Mouse (Mus musculus) stomach, embryonic 16.5 days (tissue): ENCODE measurements at regions not wholly inside any gene's neighbourhood (a gene's known extent, or its start where the extent isn't known, plus 50 kb on each side); places are given as distances from the start of the nearest gene placed in this dataset.

Experiments
- ATAC-seq: fragments of 200-750 bp; cut with Nextera tagmentation; 2 replicates; pipeline ENCODE4 v1.8.0; 2017; ENCODE audit warnings: moderate number of reproducible peaks, moderate TSS enrichment; ENCODE audit not compliant: insufficient read depth, low FRiP score
- H3K27ac ChIP-seq: fragments of 300-500 bp; sonication (generic); 2 replicates; pipeline ENCODE4 v1.5.1; 2014; ENCODE audit warnings: low read length
- H3K27me3 ChIP-seq: fragments of 300-500 bp; sonication (generic); 2 replicates; pipeline ENCODE4 v1.6.1; 2014; ENCODE audit warnings: low read length, control low read depth, mixed read lengths; ENCODE audit not compliant: control insufficient read depth, insufficient read depth
- H3K36me3 ChIP-seq: fragments of 300-500 bp; sonication (generic); 2 replicates; pipeline ENCODE4 v1.6.1; 2014; ENCODE audit warnings: low read length; ENCODE audit not compliant: control insufficient read depth, insufficient read depth
- H3K4me1 ChIP-seq: fragments of 300-500 bp; sonication (generic); 2 replicates; pipeline ENCODE4 v1.6.1; 2014; ENCODE audit warnings: low read length, control low read depth, mixed read lengths; ENCODE audit not compliant: control insufficient read depth, insufficient read depth
- H3K4me2 ChIP-seq: fragments of 300-500 bp; sonication (generic); 2 replicates; pipeline ENCODE4 v1.6.1; 2014; ENCODE audit warnings: low read depth, low read length, mixed read lengths
- H3K4me3 ChIP-seq: fragments of 300-500 bp; sonication (generic); replicated peaks from 2 replicates; pipeline ENCODE4 v1.5.1; 2014; ENCODE audit warnings: mild to moderate bottlenecking, low read length
- H3K9ac ChIP-seq: fragments of 300-500 bp; sonication (generic); 2 replicates; pipeline ENCODE4 v1.6.1; 2014; ENCODE audit warnings: low read length
- H3K9me3 ChIP-seq: fragments of 300-500 bp; sonication (generic); replicated peaks from 2 replicates; pipeline ENCODE4 v1.6.1; 2016; ENCODE audit warnings: low read length, control low read depth; ENCODE audit not compliant: control insufficient read depth
- WGBS: fragments of 180-500 bp; shearing (Covaris S2); extraction: QIAGEN DNeasy Blood & Tissue Kit; methylation state at CpG from one replicate; pipeline ENCODE4 v1.1.7; 2014; 5-methylcytosine and 5-hydroxymethylcytosine counted together

- Histone ChIP-seq H3K9ac (no peak overlapping the region), H3K4me2 (no peak overlapping the region), H3K4me3 (no peak overlapping the region), H3K36me3 (no peaks in the 10 kb centered on the region), H3K27me3 (no peaks in the 10 kb centered on the region), H3K9me3 (no peaks in the 10 kb centered on the region; the same call in 1 of the 2 replicates), H3K27ac (peak overlapping the region; percentile 67), H3K4me1 (peaks cover 7% of the 10 kb centered on the region)
- WGBS, result 57% methylated on average over 22 of the region's 22 CpGs
- no peak for ATAC-seq
Measured at GRCm38 (mm10) chr5:148697631-148698368, 145.2 kb upstream of the Ubl3 start.

- 85% methylated on average over 7 of the region's 7 CpGs for WGBS
- Histone ChIP-seq H3K27ac (no peak overlapping the region), H3K27me3 (no peaks in the 10 kb centered on the region), H3K9me3 (no peaks in the 10 kb centered on the region; the same call in 1 of the 2 replicates), H3K4me3 (no peak overlapping the region), H3K4me2 (no peak overlapping the region), H3K36me3 (no peaks in the 10 kb centered on the region), H3K9ac (no peak overlapping the region), H3K4me1 (peaks cover 7% of the 10 kb centered on the region)
- no peak for ATAC-seq
Measured at GRCm38 (mm10) chr5:148694352-148694751, 141.8 kb upstream of the Ubl3 start.

- H3K4me1 ChIP-seq, result no peaks in the 10 kb centered on the region
- no peaks in the 10 kb centered on the region for H3K27me3 ChIP-seq
- H3K27ac ChIP-seq, result no peak overlapping the region
- no peaks in the 10 kb centered on the region for H3K36me3 ChIP-seq
- WGBS, result 77% methylated on average over 7 of the region's 7 CpGs
- no peak overlapping the region for H3K9ac ChIP-seq
- H3K9me3 ChIP-seq, result no peaks in the 10 kb centered on the region; the same call in 1 of the 2 replicates
- no peak overlapping the region for H3K4me3 ChIP-seq
- ATAC-seq, result no peak
- no peak overlapping the region for H3K4me2 ChIP-seq
Measured at GRCm38 (mm10) chr5:148691486-148691885, 138.9 kb upstream of the Ubl3 start.

- 60% methylated on average over 8 of the region's 8 CpGs for WGBS
- H3K36me3 ChIP-seq, result no peaks in the 10 kb centered on the region
- H3K4me3 ChIP-seq, result no peak overlapping the region
- no peaks in the 10 kb centered on the region; the same call in 1 of the 2 replicates for H3K9me3 ChIP-seq
- no peak for ATAC-seq
- H3K27ac ChIP-seq, result no peak overlapping the region
- H3K4me1 ChIP-seq, result no peaks in the 10 kb centered on the region
- no peak overlapping the region for H3K4me2 ChIP-seq
- no peaks in the 10 kb centered on the region for H3K27me3 ChIP-seq
- no peak overlapping the region for H3K9ac ChIP-seq
Measured at GRCm38 (mm10) chr5:148690823-148691197, 138.2 kb upstream of the Ubl3 start.

- H3K4me3 ChIP-seq, result no peak overlapping the region
- H3K36me3 ChIP-seq, result no peaks in the 10 kb centered on the region
- WGBS, result 56% methylated on average over 7 of the region's 7 CpGs
- 0 out of 2 replicates have a peak, but pooled peaks have one; percentile 35 for ATAC-seq
- no peak overlapping the region for H3K4me2 ChIP-seq
- no peak overlapping the region for H3K9ac ChIP-seq
- no peaks in the 10 kb centered on the region for H3K4me1 ChIP-seq
- no peaks in the 10 kb centered on the region for H3K9me3 ChIP-seq
- no peak overlapping the region for H3K27ac ChIP-seq
- no peaks in the 10 kb centered on the region for H3K27me3 ChIP-seq
Measured at GRCm38 (mm10) chr5:148690158-148690822, 137.7 kb upstream of the Ubl3 start.

- Histone ChIP-seq H3K4me2 (no peak overlapping the region), H3K27me3 (no peaks in the 10 kb centered on the region), H3K27ac (no peak overlapping the region), H3K36me3 (no peaks in the 10 kb centered on the region), H3K4me1 (no peaks in the 10 kb centered on the region; the same call in 1 of the 2 replicates), H3K9ac (no peak overlapping the region), H3K9me3 (no peaks in the 10 kb centered on the region), H3K4me3 (no peak overlapping the region)
- no peak for ATAC-seq
- 83% methylated on average over 9 of the region's 9 CpGs for WGBS
Measured at GRCm38 (mm10) chr5:148689297-148689696, 136.7 kb upstream of the Ubl3 start.

- H3K4me1 ChIP-seq, result no peaks in the 10 kb centered on the region; the same call in 1 of the 2 replicates
- H3K9me3 ChIP-seq, result no peaks in the 10 kb centered on the region
- H3K36me3 ChIP-seq, result no peaks in the 10 kb centered on the region
- no peak overlapping the region for H3K4me3 ChIP-seq
- no peaks in the 10 kb centered on the region for H3K27me3 ChIP-seq
- no peak overlapping the region for H3K27ac ChIP-seq
- H3K4me2 ChIP-seq, result no peak overlapping the region
- no peak for ATAC-seq
- H3K9ac ChIP-seq, result no peak overlapping the region
- WGBS, result 65% methylated on average over 8 of the region's 8 CpGs
Measured at GRCm38 (mm10) chr5:148688501-148688900, 135.9 kb upstream of the Ubl3 start.

GRCm38 (mm10) chr5:148687827-148688226 lies 135.2 kb upstream of the Ubl3 start:
- WGBS, result 55% methylated on average over 3 of the region's 3 CpGs
- Histone ChIP-seq H3K27me3 (no peaks in the 10 kb centered on the region), H3K9me3 (no peaks in the 10 kb centered on the region), H3K36me3 (no peaks in the 10 kb centered on the region), H3K9ac (no peak overlapping the region), H3K4me2 (no peak overlapping the region), H3K4me1 (no peaks in the 10 kb centered on the region; the same call in 1 of the 2 replicates), H3K27ac (no peak overlapping the region), H3K4me3 (no peak overlapping the region)
- ATAC-seq, result no peak

- no peaks in the 10 kb centered on the region; the same call in 1 of the 2 replicates for H3K4me1 ChIP-seq
- WGBS, result 44% methylated on average over 11 of the region's 11 CpGs
- H3K36me3 ChIP-seq, result no peaks in the 10 kb centered on the region
- no peak for ATAC-seq
- H3K4me3 ChIP-seq, result no peak overlapping the region
- no peak overlapping the region for H3K4me2 ChIP-seq
- H3K9me3 ChIP-seq, result 0 out of 2 replicates have a peak, but pooled peaks cover 3% of the 10 kb centered on the region
- H3K9ac ChIP-seq, result no peak overlapping the region
- H3K27ac ChIP-seq, result no peak overlapping the region
- no peaks in the 10 kb centered on the region for H3K27me3 ChIP-seq
Measured at GRCm38 (mm10) chr5:148684216-148684615, 131.6 kb upstream of the Ubl3 start.
